Mouse (Mus musculus): ENCODE results near the gene Fcho2. TPM values are rescaled to one million over a fixed set of nuclear protein-coding genes. Genes with fewer than 3 reads are reported as not detected.

Fcho2 gene
- 11.6 and 14.3 TPM in 2 replicates for polyA plus RNA-seq (2012; rRNA removed)
- polyA plus RNA-seq (2014; fragmentation: Nextera tagmentation; extraction: Ambion mirVana), result 16.8 and 17.7 TPM in 2 replicates

DNA sequence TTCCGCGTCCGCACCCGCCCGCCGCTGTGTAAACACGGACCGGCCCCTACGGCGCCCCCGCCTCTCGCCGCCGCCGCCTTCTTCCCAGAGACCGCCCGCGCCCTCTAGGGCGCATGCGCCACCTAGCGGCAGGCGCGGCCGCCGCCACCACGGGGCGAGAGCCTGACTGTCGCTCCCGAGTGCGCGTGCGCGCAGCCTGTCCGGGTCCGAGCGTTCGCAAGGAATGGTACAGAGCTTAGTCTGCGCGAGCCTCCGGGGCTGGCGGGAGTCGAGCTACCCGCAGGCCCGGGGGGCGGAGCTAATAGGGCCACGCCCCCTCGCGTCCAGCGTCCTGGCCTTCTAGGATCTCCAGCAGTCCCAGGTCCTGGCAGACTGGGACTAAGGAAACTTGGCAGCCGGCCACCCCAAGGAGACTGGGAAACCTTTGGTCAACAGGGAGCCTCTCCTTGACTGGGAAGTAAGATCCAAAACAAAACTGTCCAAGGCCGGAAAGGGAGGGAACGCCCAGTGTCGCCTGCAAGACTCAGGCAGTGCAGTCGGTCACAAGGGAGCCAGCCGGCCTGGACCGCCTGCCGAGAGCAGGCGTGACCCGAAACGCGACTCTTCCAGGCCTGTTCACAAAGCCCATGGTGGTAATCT is at the start of gene Fcho2:
TSS of gene Fcho2 (minus strand) at position 303 of the 639 bp plus-strand sequence.
- Histone ChIP-seq H3K9ac (replicated peaks) (peak within 1 kb of the TSS; percentile 82), H3K27ac (peak within 1 kb of the TSS; percentile 43), H3K9me3 (ENCODE audit: control insufficient read depth, low read length) (no peaks in the 10 kb centered on the region), H3K4me3 (ENCODE audit: insufficient read depth in 1 of 2, low read depth in 2 of 2, low read length in 2 of 2) (peak within 1 kb of the TSS; percentile 75 to 96), H3K36me3 (replicated peaks; ENCODE audit: control insufficient read depth, insufficient read depth, low read depth) (no peaks in the 10 kb centered on the region), H3K4me2 (ENCODE audit: low read depth) (peak within 1 kb of the TSS; percentile 69), H3K4me1 (replicated peaks; ENCODE audit: control insufficient read depth in 2 of 2, insufficient read depth in 2 of 2, low read length in 1 of 2) (peaks cover 12 to 20% of the 10 kb centered on the region in 2 experiments), H3K27me3 (ENCODE audit: control insufficient read depth, insufficient read depth, low read length) (no peaks in the 10 kb centered on the region)
- DNase-seq (ENCODE audit: low read depth in 3 of 3, low spot score in 3 of 3), result peak; percentile 89 to 94 (median 91)
- ATAC-seq (ENCODE audit: insufficient read depth), result peak; percentile 95
- WGBS (ENCODE audit: insufficient replicate concordance), result 1% methylated on average over 52 of the region's 61 CpGs
- TF ChIP-seq CTCF (IDR thresholded peaks at IDR 0.05; ENCODE audit: low read depth) (peak; percentile 80), EP300 (IDR thresholded peaks at IDR 0.05; ENCODE audit: low read depth) (no peak)

DNA sequence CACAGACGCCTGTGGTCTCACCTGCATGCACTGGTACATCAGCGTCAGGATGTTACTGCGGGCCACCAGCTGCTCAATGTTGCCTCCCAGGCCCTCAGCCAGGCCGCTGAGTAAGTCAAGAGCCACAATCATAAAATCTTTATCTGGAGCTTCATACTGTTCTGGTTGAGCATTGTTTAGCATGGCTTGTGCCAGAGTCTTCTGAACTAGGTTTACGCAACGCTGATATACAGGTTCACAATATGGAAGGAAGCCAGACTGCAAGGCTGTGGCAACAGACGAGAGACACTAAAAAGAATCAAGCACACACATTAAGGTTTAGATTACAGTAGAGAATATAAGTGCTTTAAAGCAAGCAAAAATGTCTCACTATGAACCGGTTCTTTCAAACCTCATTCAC is 40.0 kb upstream of the Fcho2 start:
- Histone ChIP-seq H3K4me3 (ENCODE audit: insufficient read depth in 1 of 2, low read depth in 2 of 2, low read length in 2 of 2) (no peak overlapping the region), H3K27me3 (ENCODE audit: control insufficient read depth, insufficient read depth, low read length) (no peaks in the 10 kb centered on the region), H3K9me3 (ENCODE audit: control insufficient read depth, low read length) (no peaks in the 10 kb centered on the region), H3K36me3 (replicated peaks; ENCODE audit: control insufficient read depth, insufficient read depth, low read depth) (peaks cover 48% of the 10 kb centered on the region), H3K9ac (replicated peaks) (no peak overlapping the region), H3K4me1 (replicated peaks; ENCODE audit: control insufficient read depth in 2 of 2, insufficient read depth in 2 of 2, low read length in 1 of 2) (no peaks in the 10 kb centered on the region), H3K4me2 (ENCODE audit: low read depth) (no peak overlapping the region), H3K27ac (no peak overlapping the region)
- 88% methylated on average over 8 of the region's 8 CpGs for WGBS (ENCODE audit: insufficient replicate concordance)
- no peak for ATAC-seq (ENCODE audit: insufficient read depth)
- DNase-seq (ENCODE audit: low read depth in 3 of 3, low spot score in 3 of 3), result no peak
- TF ChIP-seq CTCF (IDR thresholded peaks at IDR 0.05; ENCODE audit: low read depth) (no peak), EP300 (IDR thresholded peaks at IDR 0.05; ENCODE audit: low read depth) (no peak)

DNA sequence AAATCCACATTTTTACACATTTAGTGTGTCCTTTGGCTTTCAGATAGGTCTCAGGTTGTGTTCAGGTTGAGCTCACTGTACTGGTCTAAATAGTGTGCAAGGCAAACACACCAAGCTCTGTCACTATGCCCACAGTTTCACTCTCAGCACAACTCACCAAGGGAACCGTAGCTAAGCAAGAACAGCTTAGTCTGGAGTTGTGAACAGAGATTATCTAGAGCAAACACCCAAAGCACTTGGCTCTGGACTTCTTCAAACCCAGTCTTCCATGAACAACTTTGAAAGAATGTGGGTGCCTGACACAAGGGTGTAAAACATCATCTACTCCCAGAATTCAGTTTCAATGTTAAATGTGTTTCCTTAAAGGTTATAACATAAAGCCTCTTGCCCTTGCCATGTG is 30.5 kb upstream of the Fcho2 start:
- no peak for DNase-seq (ENCODE audit: low read depth in 3 of 3, low spot score in 3 of 3)
- whole genome bisulfite sequencing (ENCODE audit: insufficient replicate concordance), result 80% methylated on average over 1 of the region's 1 CpGs
- Histone ChIP-seq H3K27me3 (ENCODE audit: control insufficient read depth, insufficient read depth, low read length) (no peaks in the 10 kb centered on the region), H3K9me3 (ENCODE audit: control insufficient read depth, low read length) (no peaks in the 10 kb centered on the region), H3K36me3 (replicated peaks; ENCODE audit: control insufficient read depth, insufficient read depth, low read depth) (peaks cover 37% of the 10 kb centered on the region), H3K4me2 (ENCODE audit: low read depth) (no peak overlapping the region), H3K4me3 (ENCODE audit: insufficient read depth in 1 of 2, low read depth in 2 of 2, low read length in 2 of 2) (no peak overlapping the region), H3K4me1 (replicated peaks; ENCODE audit: control insufficient read depth in 2 of 2, insufficient read depth in 2 of 2, low read length in 1 of 2) (no peaks in the 10 kb centered on the region), H3K9ac (replicated peaks) (no peak overlapping the region), H3K27ac (no peak overlapping the region)
- ATAC-seq (ENCODE audit: insufficient read depth), result no peak
- TF ChIP-seq EP300 (IDR thresholded peaks at IDR 0.05; ENCODE audit: low read depth) (no peak), CTCF (IDR thresholded peaks at IDR 0.05; ENCODE audit: low read depth) (no peak)

DNA sequence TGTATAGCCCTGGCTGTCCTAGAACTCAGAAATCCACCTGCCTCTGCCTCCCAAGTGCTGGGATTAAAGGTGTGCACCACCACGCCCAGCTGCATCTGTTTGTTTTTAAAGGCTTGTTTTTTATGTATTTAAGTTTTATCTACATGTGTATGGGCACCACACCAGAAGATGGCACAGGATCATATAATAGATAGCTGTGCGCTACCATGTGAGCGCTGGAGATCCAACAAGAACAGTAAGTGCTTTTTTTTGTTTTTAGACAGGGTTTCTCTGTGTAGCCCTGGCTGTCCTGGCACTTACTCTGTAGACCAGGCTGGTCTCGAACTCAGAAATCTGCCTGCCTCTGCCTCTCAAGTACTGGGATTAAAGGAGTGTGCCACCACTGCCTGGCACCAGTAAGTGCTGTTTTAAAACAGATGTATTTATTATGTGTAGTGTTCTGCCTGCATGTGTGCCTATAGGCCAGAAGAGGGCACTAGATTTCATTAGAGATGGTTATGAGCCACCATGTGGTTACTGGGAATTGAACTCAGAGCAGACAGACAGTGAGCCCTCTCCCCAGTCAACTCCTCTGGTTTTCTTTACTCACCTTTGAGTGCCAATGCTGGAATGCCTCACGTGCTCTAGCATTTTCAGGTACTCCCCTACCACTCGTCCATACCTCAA is 21.3 kb upstream of the Fcho2 start:
- H3K36me3 ChIP-seq (replicated peaks; ENCODE audit: control insufficient read depth, insufficient read depth, low read depth), result peaks cover 4% of the 10 kb centered on the region
- ATAC-seq (ENCODE audit: insufficient read depth), result peak; percentile 41; the same call in 1 of the 2 replicates
- H3K9me3 ChIP-seq (ENCODE audit: control insufficient read depth, low read length), result no peaks in the 10 kb centered on the region
- no peak for TF ChIP-seq EP300 (IDR thresholded peaks at IDR 0.05; ENCODE audit: low read depth)
- peak; percentile 73 for TF ChIP-seq CTCF (IDR thresholded peaks at IDR 0.05; ENCODE audit: low read depth)
- 67% methylated on average over 6 of the region's 6 CpGs for WGBS (ENCODE audit: insufficient replicate concordance)
- H3K27ac ChIP-seq, result no peak overlapping the region
- H3K4me2 ChIP-seq (ENCODE audit: low read depth), result no peak overlapping the region
- DNase-seq (ENCODE audit: low read depth in 3 of 3, low spot score in 3 of 3), result no peak
- no peak overlapping the region for H3K9ac ChIP-seq (replicated peaks)
- no peaks in the 10 kb centered on the region for H3K27me3 ChIP-seq (ENCODE audit: control insufficient read depth, insufficient read depth, low read length)
- H3K4me3 ChIP-seq (ENCODE audit: insufficient read depth in 1 of 2, low read depth in 2 of 2, low read length in 2 of 2), result no peak overlapping the region
- peaks cover 4 to 7% of the 10 kb centered on the region in 2 experiments for H3K4me1 ChIP-seq (replicated peaks; ENCODE audit: control insufficient read depth in 2 of 2, insufficient read depth in 2 of 2, low read length in 1 of 2)

DNA sequence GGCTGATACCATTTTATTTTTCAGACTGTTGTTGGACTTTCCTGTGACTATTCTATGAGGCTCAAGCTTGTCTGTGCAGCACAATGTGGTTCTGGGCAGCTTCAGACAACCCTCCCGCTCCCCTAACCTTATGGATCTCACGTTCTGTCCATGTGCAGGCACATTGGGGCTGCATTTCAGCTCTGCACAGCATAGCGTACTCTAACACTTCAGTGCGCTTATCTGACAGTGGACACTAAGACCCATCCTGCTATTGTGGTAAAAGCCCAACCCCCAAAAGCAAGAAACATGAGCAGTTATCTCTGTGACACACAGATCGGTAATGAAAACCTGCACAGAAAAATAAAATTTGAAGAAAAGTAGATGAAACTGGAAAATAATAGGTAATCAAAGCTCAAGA is 20.5 kb upstream of the Fcho2 start:
- no peaks in the 10 kb centered on the region for H3K27me3 ChIP-seq (ENCODE audit: control insufficient read depth, insufficient read depth, low read length)
- H3K27ac ChIP-seq, result no peak overlapping the region
- ATAC-seq (ENCODE audit: insufficient read depth) (peak; percentile 79), DNase-seq (ENCODE audit: low read depth in 3 of 3, low spot score in 3 of 3) (peak in 1 of 3 experiments; percentile 34)
- H3K4me1 ChIP-seq (replicated peaks; ENCODE audit: control insufficient read depth in 2 of 2, insufficient read depth in 2 of 2, low read length in 1 of 2), result peaks cover 4 to 7% of the 10 kb centered on the region in 2 experiments
- H3K9me3 ChIP-seq (ENCODE audit: control insufficient read depth, low read length), result no peaks in the 10 kb centered on the region
- no peak for TF ChIP-seq CTCF (IDR thresholded peaks at IDR 0.05; ENCODE audit: low read depth)
- TF ChIP-seq EP300 (IDR thresholded peaks at IDR 0.05; ENCODE audit: low read depth), result peak; percentile 44
- peaks cover 4% of the 10 kb centered on the region for H3K36me3 ChIP-seq (replicated peaks; ENCODE audit: control insufficient read depth, insufficient read depth, low read depth)
- no peak overlapping the region for H3K9ac ChIP-seq (replicated peaks)
- no peak overlapping the region for H3K4me3 ChIP-seq (ENCODE audit: insufficient read depth in 1 of 2, low read depth in 2 of 2, low read length in 2 of 2)
- WGBS (ENCODE audit: insufficient replicate concordance), result 10% methylated on average over 5 of the region's 5 CpGs
- peak overlapping the region; percentile 9; the same call in 1 of the 2 replicates for H3K4me2 ChIP-seq (ENCODE audit: low read depth)
